ENCODE assay signal across 8 mouse cellular contexts in the genomic region with DNA sequence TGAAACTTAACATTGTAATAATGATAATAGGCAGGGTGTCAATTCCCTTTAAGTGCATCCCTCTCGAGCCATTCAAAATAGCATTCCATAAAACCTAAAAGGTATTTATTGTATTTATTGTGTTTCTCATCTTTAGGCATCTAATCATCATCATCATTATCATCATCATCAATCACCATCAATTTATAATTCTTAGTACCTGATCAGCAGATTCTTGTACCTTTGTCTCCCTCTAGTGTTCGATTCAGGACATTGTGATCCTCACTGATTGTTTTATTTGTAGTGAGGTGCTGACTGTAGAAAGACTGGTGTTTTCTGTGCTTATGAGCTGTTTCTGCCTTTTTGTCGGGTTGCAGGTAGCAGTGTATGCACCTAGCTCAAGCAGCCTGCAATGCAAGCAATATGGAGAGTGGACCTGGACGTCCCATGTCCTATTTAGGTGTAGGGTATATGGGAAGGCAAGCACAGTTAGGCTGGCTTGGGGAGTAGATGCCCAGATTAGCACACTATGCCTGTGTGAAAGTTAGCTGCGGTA.
DNase-seq lines count a peak whose midpoint lies in the region; ATAC-seq and TF ChIP-seq lines count a peak whose summit lies in the region.

No protein-coding gene starts in this region.

- no peak overlapping the region for H3K4me2 ChIP-seq in hindbrain, embryonic 15.5 days
- H3K4me2 ChIP-seq in neural tube, embryonic 14.5 days (ENCODE audit: low read depth, low read length) = no peak overlapping the region

- TF ChIP-seq POLR2A in brain, embryonic 14.5 days (IDR thresholded peaks at IDR 0.05; ENCODE audit: borderline replicate concordance, extremely low read depth, insufficient read depth, insufficient read length, poor library complexity, severe bottlenecking) = no peak

- peak; percentile 71 for ATAC-seq in hindbrain, embryonic 15.5 days (ENCODE audit: low FRiP score, low read depth)
- ATAC-seq in neural tube, embryonic 14.5 days (ENCODE audit: low read depth) = peak; percentile 87

- intact Hi-C loops in left cerebral cortex, adult 2 months (cut with DNase I) = no loop called here

- H3K27ac ChIP-seq in left cerebral cortex, adult 2 months = no peak overlapping the region
- H3K27ac ChIP-seq in hindbrain, embryonic 15.5 days (replicated peaks) = peak overlapping the region; percentile 25; the same call in 1 of the 2 replicates
- H3K27ac ChIP-seq in neural tube, embryonic 14.5 days (ENCODE audit: low read depth, low read length) = no peak overlapping the region

- no peaks in the 10 kb centered on the region for H3K9me3 ChIP-seq in hindbrain, embryonic 15.5 days
- no peaks in the 10 kb centered on the region for H3K9me3 ChIP-seq in neural tube, embryonic 14.5 days (ENCODE audit: control insufficient read depth, low read length)

- no peaks in the 10 kb centered on the region for H3K4me1 ChIP-seq in hindbrain, embryonic 15.5 days (replicated peaks)
- no peaks in the 10 kb centered on the region for H3K4me1 ChIP-seq in neural tube, embryonic 14.5 days (ENCODE audit: control insufficient read depth, insufficient read depth, low read length)

- H3K27me3 ChIP-seq in hindbrain, embryonic 15.5 days = no peaks in the 10 kb centered on the region
- H3K27me3 ChIP-seq in neural tube, embryonic 14.5 days (ENCODE audit: control insufficient read depth, insufficient read depth, low read length) = no peaks in the 10 kb centered on the region

- H3K36me3 ChIP-seq in hindbrain, embryonic 15.5 days = no peaks in the 10 kb centered on the region
- no peaks in the 10 kb centered on the region for H3K36me3 ChIP-seq in neural tube, embryonic 14.5 days (ENCODE audit: control insufficient read depth, insufficient read depth, low read length)

- WGBS in hindbrain, embryonic 15.5 days = 22% methylated on average over 5 of the region's 5 CpGs
- 16% methylated on average over 5 of the region's 5 CpGs for WGBS in neural tube, embryonic 14.5 days

- no peak overlapping the region for H3K9ac ChIP-seq in hindbrain, embryonic 15.5 days
- H3K9ac ChIP-seq in neural tube, embryonic 14.5 days (replicated peaks; ENCODE audit: low read depth, low read length) = no peak overlapping the region

- no peak overlapping the region for H3K4me3 ChIP-seq in left cerebral cortex, adult 2 months
- no peak overlapping the region for H3K4me3 ChIP-seq in hindbrain, embryonic 15.5 days
- H3K4me3 ChIP-seq in neural tube, embryonic 14.5 days (ENCODE audit: low read depth, low read length) = no peak overlapping the region

- DNase-seq in left cerebral cortex, adult 2 months (ENCODE audit: extremely low spot score in 1 of 2, low spot score in 2 of 2) = peak; percentile 7 to 9
- no peak for DNase-seq in left cerebral cortex, adult 8-10 months (ENCODE audit: low spot score in 2 of 2)
- DNase-seq in brain, embryonic 14.5 days (ENCODE audit: low read depth) = peak; percentile 72
- DNase-seq in testis, postnatal 14 days (ENCODE audit: low spot score) = no peak
- no peak for DNase-seq in adrenal gland, adult 18-20 months (ENCODE audit: low spot score in 2 of 2)
- no peak for DNase-seq in thymus, postnatal 25 days

- peak; percentile 73 for TF ChIP-seq CTCF in left cerebral cortex, adult 2 months (IDR thresholded peaks at IDR 0.05)
- TF ChIP-seq CTCF in brain, embryonic 14.5 days (IDR thresholded peaks at IDR 0.05; ENCODE audit: borderline replicate concordance, extremely low read depth, insufficient read depth, insufficient read length) = peak; percentile 34; the same call in 1 of the 2 replicates

Comparison
In these comparisons a context has a peak if more than half of its experiments do, and no peak if none do; other contexts are left out.
1. DNase-seq: peak in left cerebral cortex, adult 2 months (2 of 2) and brain, embryonic 14.5 days (single experiment); none in left cerebral cortex, adult 8-10 months (0 of 2), testis, postnatal 14 days (single experiment), adrenal gland, adult 18-20 months (0 of 2) and thymus, postnatal 25 days (single experiment).